Mouse (Mus musculus): ENCODE results near the gene Gpr87. TPM values are rescaled to one million over a fixed set of nuclear protein-coding genes. Genes with fewer than 3 reads are reported as not detected.
A peak's percentile ranks its signal among the peaks of the same experiment; 100 is the strongest.

Gene Gpr87
- polyA plus RNA-seq, 1 experiment from 2014 or later: 0.15 TPM

- Histone ChIP-seq H3K4me1 (no peaks in the 10 kb centered on the region), H3K9me3 (no peaks in the 10 kb centered on the region), H3K4me3 (replicated peaks) (no peak overlapping the region), H3K27ac (no peak overlapping the region), H3K4me2 (no peak overlapping the region), H3K27me3 (no peaks in the 10 kb centered on the region), H3K9ac (no peak overlapping the region), H3K36me3 (replicated peaks) (no peaks in the 10 kb centered on the region)
- no peak for ATAC-seq (ENCODE audit: low FRiP score)
- 76% methylated on average over 8 of the region's 8 CpGs for WGBS
Observed at GRCm38 (mm10) chr3:59210089-59210488, 15.2 kb upstream of the Gpr87 start.

GRCm38 (mm10) chr3:59208650-59209548 lies 14.0 kb upstream of the Gpr87 start:
- Histone ChIP-seq H3K36me3 (replicated peaks) (no peaks in the 10 kb centered on the region), H3K4me3 (replicated peaks) (no peak overlapping the region), H3K4me2 (no peak overlapping the region), H3K4me1 (no peaks in the 10 kb centered on the region), H3K9ac (no peak overlapping the region), H3K27ac (no peak overlapping the region), H3K27me3 (no peaks in the 10 kb centered on the region), H3K9me3 (no peaks in the 10 kb centered on the region)
- ATAC-seq (ENCODE audit: low FRiP score): peak; percentile 51; the same call in 1 of the 2 replicates
- WGBS: 71% methylated on average over 4 of the region's 4 CpGs

- Histone ChIP-seq H3K4me2 (no peak overlapping the region), H3K4me3 (replicated peaks) (no peak overlapping the region), H3K9me3 (no peaks in the 10 kb centered on the region), H3K27me3 (no peaks in the 10 kb centered on the region), H3K4me1 (no peaks in the 10 kb centered on the region), H3K36me3 (replicated peaks) (no peaks in the 10 kb centered on the region), H3K27ac (no peak overlapping the region), H3K9ac (no peak overlapping the region)
- 80% methylated on average over 4 of the region's 4 CpGs for WGBS
- ATAC-seq (ENCODE audit: low FRiP score): no peak
Observed at GRCm38 (mm10) chr3:59205941-59206340, 11.0 kb upstream of the Gpr87 start.

GRCm38 (mm10) chr3:59204719-59205503 lies 10.0 kb upstream of the Gpr87 start:
- no peak for ATAC-seq (ENCODE audit: low FRiP score)
- 70% methylated on average over 11 of the region's 11 CpGs for WGBS
- no peak overlapping the region for H3K27ac ChIP-seq

GRCm38 (mm10) chr3:59203802-59204520 lies 9.1 kb upstream of the Gpr87 start:
- ATAC-seq (ENCODE audit: low FRiP score): no peak
- no peak overlapping the region for H3K27ac ChIP-seq
- no peaks in the 10 kb centered on the region for H3K4me1 ChIP-seq
- no peaks in the 10 kb centered on the region for H3K27me3 ChIP-seq
- WGBS: 86% methylated on average over 8 of the region's 8 CpGs
- no peak overlapping the region for H3K9ac ChIP-seq
- H3K4me2 ChIP-seq: no peak overlapping the region
- H3K4me3 ChIP-seq (replicated peaks): no peak overlapping the region
- H3K36me3 ChIP-seq (replicated peaks): no peaks in the 10 kb centered on the region
- H3K9me3 ChIP-seq: no peaks in the 10 kb centered on the region

More at GRCm38 (mm10) chr3:59204719-59205503, 10.0 kb upstream of the Gpr87 start:
- Histone ChIP-seq H3K36me3 (replicated peaks) (no peaks in the 10 kb centered on the region), H3K27me3 (no peaks in the 10 kb centered on the region), H3K9ac (no peak overlapping the region), H3K4me1 (no peaks in the 10 kb centered on the region), H3K4me2 (no peak overlapping the region), H3K9me3 (no peaks in the 10 kb centered on the region), H3K4me3 (replicated peaks) (no peak overlapping the region)

- ATAC-seq (ENCODE audit: low FRiP score): no peak
- Histone ChIP-seq H3K4me1 (no peaks in the 10 kb centered on the region), H3K27me3 (no peaks in the 10 kb centered on the region), H3K9me3 (no peaks in the 10 kb centered on the region), H3K9ac (no peak overlapping the region), H3K4me2 (no peak overlapping the region), H3K36me3 (replicated peaks) (no peaks in the 10 kb centered on the region), H3K27ac (no peak overlapping the region), H3K4me3 (replicated peaks) (no peak overlapping the region)
- 85% methylated on average over 4 of the region's 4 CpGs for WGBS
Observed at GRCm38 (mm10) chr3:59197329-59197948, 2.5 kb upstream of the Gpr87 start.

GRCm38 (mm10) chr3:59194099-59194498 lies 805 bp downstream of the Gpr87 start:
- Histone ChIP-seq H3K36me3 (replicated peaks) (no peaks in the 10 kb centered on the region), H3K4me2 (no peak overlapping the region), H3K27me3 (no peaks in the 10 kb centered on the region), H3K4me3 (replicated peaks) (no peak overlapping the region), H3K9me3 (no peaks in the 10 kb centered on the region), H3K9ac (no peak overlapping the region), H3K27ac (no peak overlapping the region), H3K4me1 (no peaks in the 10 kb centered on the region)
- no peak for ATAC-seq (ENCODE audit: low FRiP score)
- 90% methylated on average over 7 of the region's 7 CpGs for WGBS

- Histone ChIP-seq H3K9me3 (no peaks in the 10 kb centered on the region), H3K4me1 (no peaks in the 10 kb centered on the region), H3K27me3 (no peaks in the 10 kb centered on the region), H3K4me2 (no peak overlapping the region), H3K36me3 (replicated peaks) (no peaks in the 10 kb centered on the region), H3K9ac (no peak overlapping the region), H3K27ac (no peak overlapping the region), H3K4me3 (replicated peaks) (no peak overlapping the region)
- whole genome bisulfite sequencing: 97% methylated on average over 6 of the region's 6 CpGs
- no peak for ATAC-seq (ENCODE audit: low FRiP score)
Observed at GRCm38 (mm10) chr3:59191674-59192073, 3.2 kb downstream of the Gpr87 start.

GRCm38 (mm10) chr3:59187336-59187735 lies 7.6 kb downstream of the Gpr87 start:
- no peak for ATAC-seq (ENCODE audit: low FRiP score)

GRCm38 (mm10) chr3:59185662-59186061 lies 9.2 kb downstream of the Gpr87 start:
- Histone ChIP-seq H3K9ac (no peak overlapping the region), H3K4me3 (replicated peaks) (no peak overlapping the region), H3K4me1 (no peaks in the 10 kb centered on the region), H3K27ac (no peak overlapping the region), H3K27me3 (no peaks in the 10 kb centered on the region), H3K9me3 (no peaks in the 10 kb centered on the region), H3K36me3 (replicated peaks) (no peaks in the 10 kb centered on the region), H3K4me2 (no peak overlapping the region)
- WGBS: 94% methylated on average over 4 of the region's 4 CpGs
- no peak for ATAC-seq (ENCODE audit: low FRiP score)

More at GRCm38 (mm10) chr3:59187336-59187735, 7.6 kb downstream of the Gpr87 start:
- H3K4me3 ChIP-seq (replicated peaks): no peak overlapping the region
- H3K27me3 ChIP-seq: no peaks in the 10 kb centered on the region
- 88% methylated on average over 4 of the region's 4 CpGs for WGBS
- no peaks in the 10 kb centered on the region for H3K36me3 ChIP-seq (replicated peaks)
- no peaks in the 10 kb centered on the region for H3K4me1 ChIP-seq
- H3K27ac ChIP-seq: no peak overlapping the region
- H3K9ac ChIP-seq: no peak overlapping the region
- no peak overlapping the region for H3K4me2 ChIP-seq
- no peaks in the 10 kb centered on the region for H3K9me3 ChIP-seq

GRCm38 (mm10) chr3:59182129-59182528 lies 12.8 kb downstream of the Gpr87 start:
- Histone ChIP-seq H3K36me3 (replicated peaks) (no peaks in the 10 kb centered on the region), H3K4me2 (no peak overlapping the region), H3K4me3 (replicated peaks) (no peak overlapping the region), H3K9ac (no peak overlapping the region), H3K27me3 (no peaks in the 10 kb centered on the region), H3K4me1 (no peaks in the 10 kb centered on the region), H3K27ac (no peak overlapping the region), H3K9me3 (no peaks in the 10 kb centered on the region)
- ATAC-seq (ENCODE audit: low FRiP score): peak; percentile 46; the same call in 1 of the 2 replicates

- no peaks in the 10 kb centered on the region for H3K4me1 ChIP-seq
- H3K27me3 ChIP-seq: no peaks in the 10 kb centered on the region
- no peak overlapping the region for H3K4me3 ChIP-seq (replicated peaks)
- no peak overlapping the region for H3K27ac ChIP-seq
- H3K4me2 ChIP-seq: no peak overlapping the region
- ATAC-seq (ENCODE audit: low FRiP score): no peak
- H3K9ac ChIP-seq: no peak overlapping the region
- 67% methylated on average over 5 of the region's 5 CpGs for WGBS
- no peaks in the 10 kb centered on the region for H3K9me3 ChIP-seq
- H3K36me3 ChIP-seq (replicated peaks): no peaks in the 10 kb centered on the region
Observed at GRCm38 (mm10) chr3:59181134-59181533, 13.8 kb downstream of the Gpr87 start.
